Mouse (Mus musculus) 416B (cell line): Measurements from ENCODE around the gene Cd44.

Experiments
- DNase-seq: peaks from one replicate; pipeline ENCODE4 v3.0.0; 2011; ENCODE audit warnings: low read depth

Cd44 gene

DNA sequence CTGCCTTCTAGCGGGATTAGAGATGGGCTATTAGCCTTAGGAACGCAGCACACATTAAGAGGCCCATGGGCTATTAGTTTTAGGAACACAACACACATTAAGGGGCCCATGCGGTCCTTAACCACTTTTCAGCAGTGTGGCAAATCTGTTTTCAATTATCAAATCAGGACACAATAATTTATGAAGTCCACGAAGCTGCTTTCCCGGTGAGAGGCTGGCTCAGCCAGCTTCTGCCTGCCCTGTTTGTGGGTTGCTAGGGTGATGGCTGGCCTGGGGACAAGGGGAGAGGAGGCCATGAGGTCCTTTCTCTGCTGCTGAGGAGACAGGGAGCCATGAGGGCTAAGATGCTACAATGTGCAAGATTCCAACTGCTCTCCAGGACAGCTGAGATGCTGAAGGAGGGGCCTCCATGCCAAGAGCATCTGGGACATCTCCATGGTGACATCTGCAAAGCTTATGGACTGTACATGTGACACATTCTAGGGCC is 81.2 kb downstream of the Cd44 start:
- no peak for DNase-seq

DNA sequence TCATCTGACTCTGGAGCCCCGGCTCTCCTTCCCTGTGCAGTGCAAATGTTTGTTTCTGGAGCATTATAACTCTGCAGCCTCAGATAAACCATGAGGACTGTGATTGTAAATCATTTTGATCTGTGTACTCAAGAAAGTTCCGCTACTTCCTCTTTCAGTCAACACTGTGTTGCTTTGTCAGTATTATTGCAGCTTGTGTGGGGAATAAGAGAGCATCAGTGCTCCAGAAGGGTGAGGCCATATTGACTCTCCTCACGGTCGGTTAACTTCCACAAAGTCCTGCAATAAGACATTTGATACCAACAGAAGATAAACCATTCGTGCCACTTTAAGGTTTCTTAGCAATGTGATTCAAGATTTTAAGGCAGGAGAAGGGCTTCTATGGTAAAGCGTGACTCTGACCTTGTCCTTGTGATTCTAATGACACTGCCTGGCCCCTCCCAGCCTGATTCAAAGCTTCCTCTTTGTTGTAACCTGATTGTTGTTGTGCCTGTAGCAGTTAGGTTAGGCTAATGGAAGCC is 86.1 kb downstream of the Cd44 start:
- DNase-seq: no peak

DNA sequence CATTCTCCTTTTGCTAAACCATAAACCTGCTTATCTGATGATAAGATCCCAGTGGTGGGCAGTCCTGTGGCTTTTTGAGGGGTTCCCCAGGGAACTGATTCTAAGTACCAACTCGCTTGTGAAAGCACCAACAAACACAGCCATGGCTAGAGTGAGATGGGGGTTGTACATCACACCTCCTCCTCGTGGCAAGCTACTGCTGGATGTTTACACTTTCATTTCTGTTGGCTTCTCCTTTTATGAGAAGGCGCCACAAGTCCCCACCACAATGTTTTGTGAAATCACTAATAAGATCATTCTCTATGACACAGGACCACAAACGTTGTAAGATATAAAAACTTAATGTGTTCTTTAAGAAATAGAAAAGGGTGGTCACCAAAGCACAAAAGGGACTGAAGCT is 88.7 kb downstream of the Cd44 start:
- no peak for DNase-seq

DNA sequence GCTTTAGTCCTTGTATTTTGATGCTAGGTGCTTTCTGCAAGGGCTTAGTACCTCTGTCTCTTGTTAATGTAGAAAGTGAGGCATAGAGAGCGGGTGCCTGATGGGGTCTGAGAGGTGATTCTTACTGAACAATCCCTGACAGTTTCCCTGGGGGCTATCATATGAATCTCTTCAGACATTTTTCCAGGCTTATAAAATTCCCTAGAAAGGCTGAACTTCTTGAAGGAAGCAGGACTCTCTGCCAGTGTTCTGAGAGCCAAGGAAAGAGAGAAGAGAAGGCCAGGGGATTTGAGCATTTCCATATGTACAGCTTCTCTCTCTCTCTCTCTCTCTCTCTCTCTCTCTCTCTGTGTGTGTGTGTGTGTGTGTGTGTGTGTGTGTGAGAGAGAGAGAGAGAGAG is 92.0 kb downstream of the Cd44 start:
- DNase-seq: no peak

DNA sequence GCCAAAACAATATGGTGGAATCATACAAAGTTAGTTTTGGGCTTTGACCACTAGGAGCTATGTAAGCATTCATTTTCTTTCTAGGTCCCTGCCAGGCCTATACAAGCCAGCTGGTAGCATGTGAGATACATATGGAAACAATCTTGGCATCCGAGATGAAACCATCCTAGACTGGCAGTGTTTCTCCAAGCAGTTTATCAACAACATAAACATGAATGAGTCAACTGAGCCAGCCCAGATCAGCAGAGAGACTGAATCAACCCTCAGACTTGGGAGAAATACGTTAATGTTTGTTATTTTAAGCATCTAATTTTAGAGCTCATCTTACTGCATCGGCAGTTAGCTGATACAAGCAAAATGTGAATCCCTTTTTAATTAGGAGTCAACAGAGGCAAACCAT is 93.8 kb downstream of the Cd44 start:
- DNase-seq: no peak

DNA sequence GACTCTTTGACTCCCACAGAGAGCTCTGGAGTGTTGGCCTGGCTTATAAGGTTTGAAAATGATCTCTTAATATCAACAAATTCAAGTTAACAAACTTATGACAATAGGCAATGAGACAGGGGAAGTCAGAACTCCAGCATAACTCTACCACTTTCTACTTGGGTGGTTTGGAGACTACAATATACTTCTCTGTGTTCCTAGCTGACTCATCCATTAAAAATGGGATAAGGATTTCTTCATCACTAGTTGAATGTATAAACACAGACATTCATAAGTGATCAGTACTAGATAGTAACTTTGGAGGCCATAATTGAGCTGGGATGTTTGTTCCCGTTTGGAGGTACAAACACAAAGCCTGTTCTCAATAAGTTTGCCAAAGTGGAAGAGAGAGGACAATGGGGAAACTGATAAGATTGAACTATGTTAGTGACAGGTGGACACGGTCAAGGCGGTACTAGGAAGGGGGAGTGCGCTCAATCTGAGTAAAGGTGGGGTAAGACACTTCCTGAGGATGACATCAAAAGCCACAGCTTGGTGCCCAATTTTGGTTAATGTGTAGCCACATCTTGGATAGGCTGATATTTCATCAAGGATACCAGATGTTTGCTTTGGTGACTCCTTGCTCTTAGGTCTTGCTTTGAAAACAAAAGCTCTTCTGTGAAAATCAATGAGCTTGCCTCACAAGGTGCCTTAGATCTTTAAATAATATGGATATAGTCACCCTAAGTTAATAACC is 95.5 kb downstream of the Cd44 start:
- no peak for DNase-seq

DNA sequence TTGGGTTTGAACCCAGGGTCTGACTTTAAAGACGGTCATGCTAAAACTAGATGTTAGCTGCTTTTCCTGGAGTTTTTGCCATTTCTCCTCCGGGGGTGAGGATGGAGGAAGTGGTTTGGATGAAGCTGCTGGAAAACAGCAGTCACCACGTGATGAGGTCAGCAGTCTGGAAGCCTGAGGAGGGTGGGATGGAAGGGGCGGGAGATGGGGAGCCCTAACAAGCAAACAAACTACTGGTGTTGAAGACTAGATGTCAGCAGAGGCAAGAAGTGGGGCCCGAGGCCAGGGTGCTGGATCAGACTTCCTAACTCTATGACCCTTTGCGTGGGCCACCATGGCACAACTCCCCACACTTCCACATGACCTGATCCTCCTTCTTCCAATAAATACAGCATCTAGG is 96.2 kb downstream of the Cd44 start:
- no peak for DNase-seq

DNA sequence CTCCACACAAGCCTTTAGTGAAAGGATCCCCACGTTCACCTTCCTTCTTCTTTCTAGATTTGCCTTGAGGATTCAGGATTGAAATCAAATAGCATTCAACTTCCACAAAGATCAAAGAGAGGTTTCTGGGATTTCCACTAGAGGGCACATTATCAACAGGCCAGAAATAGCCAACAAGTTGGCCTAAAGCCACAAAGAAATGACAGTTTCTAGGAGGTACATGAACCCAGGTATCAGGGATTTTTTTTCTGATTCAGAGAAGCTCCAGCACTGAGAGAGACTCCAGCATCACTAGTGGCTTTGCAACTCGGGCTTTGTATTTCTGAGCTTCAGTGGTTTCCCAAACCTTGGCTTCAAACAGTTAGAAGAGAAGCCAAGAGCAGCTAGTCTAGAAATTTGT is 97.4 kb downstream of the Cd44 start:
- peak; percentile 49 for DNase-seq

DNA sequence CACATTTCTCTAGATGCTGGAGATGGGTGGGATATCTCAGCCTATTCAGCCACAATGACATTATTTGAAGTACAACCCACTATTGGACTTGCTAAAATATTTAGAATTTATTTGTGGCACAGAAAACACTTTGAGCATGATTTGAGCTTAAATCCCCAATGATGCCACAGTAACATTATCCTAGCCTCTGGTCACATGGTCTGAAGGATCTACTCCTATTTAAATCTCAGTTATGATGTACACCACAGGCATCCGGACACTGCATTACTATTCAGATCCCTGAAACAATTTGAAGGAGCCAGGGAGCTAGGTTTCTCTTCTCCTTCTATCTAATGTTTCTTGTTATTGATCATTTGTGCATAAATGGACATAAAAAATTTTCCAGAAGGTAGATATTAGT is 99.6 kb downstream of the Cd44 start:
- DNase-seq: no peak

DNA sequence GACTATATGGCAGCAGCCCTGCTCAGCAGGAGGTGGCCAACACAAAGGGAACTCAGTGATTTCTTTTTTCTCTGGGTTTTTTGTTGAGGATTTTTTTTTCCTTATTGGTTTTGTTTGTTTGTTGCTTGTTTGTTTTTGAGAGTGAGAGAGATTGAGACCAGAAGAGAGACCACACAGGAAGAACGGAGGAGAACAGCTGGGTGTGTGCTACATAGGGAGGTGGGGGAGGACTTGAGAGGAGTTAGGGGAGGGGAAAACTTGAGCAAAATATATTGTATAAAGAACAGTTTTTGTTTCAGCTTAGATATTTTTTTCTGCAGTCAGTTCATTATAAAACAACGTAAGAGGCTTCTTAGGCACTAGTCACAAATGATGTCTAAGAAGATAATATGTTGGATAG is 103.3 kb downstream of the Cd44 start:
- DNase-seq: no peak

DNA sequence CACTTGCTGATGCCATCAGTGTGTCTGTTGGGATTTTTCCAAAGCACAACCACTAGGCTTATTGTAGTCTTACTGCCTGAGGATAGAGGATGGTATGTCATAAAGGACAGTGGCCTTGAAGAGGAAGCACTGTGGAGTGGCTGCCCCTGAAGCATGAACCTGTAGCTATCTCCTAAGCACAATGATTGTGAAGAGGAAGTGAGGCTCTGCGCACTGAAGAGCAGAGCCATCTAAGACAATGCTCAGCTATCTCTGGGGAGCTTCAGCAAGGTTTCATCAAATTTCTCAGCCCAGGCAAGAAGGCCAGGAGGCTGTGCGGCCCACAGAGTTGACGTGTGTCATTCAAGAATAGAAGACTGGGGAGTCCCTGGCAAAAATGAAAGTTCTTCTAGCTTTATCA is 106.4 kb downstream of the Cd44 start:
- no peak for DNase-seq

DNA sequence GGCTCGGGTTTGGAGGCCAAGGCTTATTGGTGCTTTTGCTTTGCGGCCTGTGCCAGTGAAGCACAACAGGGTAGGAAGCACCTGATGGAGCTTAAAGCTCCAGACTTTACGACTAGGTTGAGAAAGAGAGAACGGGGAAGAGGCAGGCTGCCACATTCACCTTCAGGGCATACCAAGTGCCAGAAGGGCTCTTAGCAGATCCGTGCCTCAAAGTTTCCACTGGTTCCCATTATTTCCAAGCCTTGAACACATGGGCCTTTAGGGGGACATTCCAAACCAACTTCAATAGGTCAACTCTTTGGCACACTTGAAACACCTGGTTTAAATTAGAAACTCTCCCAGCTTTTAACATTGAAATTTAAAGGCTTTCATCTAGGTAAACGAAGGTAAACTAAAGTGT is 108.7 kb downstream of the Cd44 start:
- DNase-seq: no peak

DNA sequence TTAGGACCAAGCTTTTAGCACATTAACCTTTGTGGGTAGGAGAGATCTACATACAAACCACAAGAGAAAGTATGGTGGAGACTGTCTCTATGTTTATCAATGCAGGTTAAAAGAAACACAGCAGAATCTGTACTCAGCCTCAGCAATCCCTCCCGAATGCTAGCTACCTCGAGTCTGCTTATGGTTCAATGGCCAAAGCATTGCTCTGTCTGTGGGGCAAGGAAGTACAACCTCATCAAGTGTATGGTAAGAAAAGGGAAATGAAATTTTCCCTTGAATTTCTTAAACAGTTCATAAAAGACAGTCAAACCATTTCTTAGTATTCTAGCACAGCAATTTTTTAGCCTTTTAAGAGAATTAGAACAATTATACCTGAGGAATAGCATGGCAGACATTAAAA is 109.8 kb downstream of the Cd44 start:
- no peak for DNase-seq

DNA sequence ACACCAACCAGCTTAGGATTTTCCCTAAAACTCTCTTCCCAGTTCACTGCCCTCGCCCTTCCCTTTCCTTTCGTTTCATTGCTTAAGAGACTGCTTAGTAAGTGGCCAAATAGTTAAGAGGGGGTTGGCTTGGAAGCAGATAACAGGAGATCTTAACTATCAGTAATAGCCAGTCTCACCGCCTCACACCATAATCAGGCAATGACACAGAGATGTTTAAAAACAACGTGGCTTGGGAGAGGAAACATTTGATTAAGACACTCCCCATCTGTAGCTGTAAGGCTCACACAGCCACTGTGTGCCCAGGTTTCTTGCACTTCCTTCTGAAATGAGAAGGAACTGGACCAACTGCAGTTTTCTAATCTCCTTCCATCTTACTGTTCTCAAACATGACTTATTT is 115.8 kb downstream of the Cd44 start:
- no peak for DNase-seq

DNA sequence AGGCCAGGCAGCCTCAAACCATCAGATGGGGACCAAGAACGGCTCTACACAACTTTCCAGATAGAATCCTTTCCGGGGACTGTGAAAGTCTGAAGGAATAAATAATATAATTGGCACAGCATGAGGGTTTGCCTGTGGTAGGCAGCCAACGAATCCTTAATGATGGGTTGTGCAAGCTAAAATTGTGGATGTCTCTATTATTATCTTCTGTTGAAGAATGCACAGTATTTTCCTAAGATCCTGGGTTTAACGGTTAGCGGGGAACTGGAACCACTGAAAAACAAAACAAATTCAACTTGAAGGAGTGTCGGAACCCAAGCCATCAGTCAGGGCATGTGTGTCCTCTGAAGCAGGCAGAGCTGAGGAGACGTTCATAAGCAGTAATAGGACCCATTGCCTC is 118.7 kb downstream of the Cd44 start:
- no peak for DNase-seq

DNA sequence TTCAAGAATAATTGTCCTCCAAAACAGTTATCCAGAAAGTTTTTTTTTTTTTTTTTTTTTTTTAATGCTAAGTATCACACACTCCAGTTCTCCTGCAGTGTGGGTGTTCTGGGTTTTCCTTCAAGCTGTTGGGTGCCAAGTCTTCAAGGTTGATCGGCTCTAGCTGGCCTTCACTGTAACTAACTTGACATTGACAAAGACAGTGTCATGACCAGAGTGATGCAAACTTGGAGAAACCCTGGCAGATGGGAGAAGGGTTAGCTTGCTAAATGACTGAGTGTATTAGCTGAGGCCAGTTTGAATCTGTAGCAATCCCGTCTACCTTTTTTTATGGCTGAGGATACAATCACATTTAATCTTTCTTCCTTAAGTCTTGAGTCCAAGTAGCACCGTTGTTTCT is 123.3 kb downstream of the Cd44 start:
- DNase-seq: no peak

DNA sequence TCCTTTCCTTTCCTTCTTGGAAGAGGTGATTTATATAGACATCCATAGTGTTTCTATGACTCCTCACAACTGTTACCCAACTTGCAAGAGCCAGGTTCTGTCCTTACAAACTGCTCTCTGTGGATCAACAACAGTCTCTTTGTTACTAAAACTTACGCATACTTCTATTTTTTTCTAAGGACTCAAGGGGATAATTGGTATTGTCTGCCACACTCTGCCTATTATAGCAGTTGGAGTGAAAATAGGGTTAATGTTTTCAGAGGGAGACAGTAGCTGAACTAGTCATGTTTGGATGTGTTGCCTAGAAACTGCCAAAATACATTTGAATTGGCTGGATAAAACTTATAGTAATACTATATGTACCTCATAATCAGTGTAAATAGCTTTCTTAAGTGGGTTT is 125.9 kb downstream of the Cd44 start:
- no peak for DNase-seq

DNA sequence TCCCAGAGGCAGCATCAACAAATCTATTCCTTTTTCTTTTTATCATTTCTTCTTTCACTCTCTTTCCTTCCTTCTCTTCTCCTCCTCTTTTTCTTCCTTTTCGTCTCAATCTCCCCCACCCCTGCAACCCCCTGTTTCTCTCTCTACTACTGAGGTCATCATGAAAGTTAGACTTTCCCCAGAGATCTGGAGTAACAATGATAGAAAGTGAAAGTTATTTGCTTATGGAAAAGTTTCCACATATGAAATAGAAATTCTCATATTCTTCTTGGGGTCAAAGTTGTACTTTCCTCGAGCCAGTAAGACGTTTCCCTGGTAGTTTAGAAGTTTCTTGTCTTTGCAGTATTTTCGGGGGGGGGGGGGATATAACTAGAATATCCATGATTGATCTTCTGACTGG is 126.8 kb downstream of the Cd44 start:
- DNase-seq: no peak

DNA sequence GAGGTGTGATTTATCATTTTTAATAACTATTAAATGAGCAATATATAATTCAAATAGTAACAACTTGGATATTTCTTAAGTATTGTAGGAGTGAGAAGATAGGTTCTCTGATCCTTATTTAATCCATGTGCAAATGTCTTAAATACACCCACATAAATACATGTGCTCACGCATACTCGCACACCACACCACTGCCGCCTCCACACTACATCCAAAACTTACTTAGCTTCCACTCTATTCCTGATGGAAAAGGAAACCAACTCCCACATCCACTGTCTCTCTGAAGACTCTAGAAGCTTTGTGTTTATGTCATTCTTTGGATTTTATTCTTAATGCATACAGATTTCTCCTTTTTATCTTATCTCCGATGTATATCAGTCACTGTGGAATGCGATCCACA is 129.2 kb downstream of the Cd44 start:
- no peak for DNase-seq

DNA sequence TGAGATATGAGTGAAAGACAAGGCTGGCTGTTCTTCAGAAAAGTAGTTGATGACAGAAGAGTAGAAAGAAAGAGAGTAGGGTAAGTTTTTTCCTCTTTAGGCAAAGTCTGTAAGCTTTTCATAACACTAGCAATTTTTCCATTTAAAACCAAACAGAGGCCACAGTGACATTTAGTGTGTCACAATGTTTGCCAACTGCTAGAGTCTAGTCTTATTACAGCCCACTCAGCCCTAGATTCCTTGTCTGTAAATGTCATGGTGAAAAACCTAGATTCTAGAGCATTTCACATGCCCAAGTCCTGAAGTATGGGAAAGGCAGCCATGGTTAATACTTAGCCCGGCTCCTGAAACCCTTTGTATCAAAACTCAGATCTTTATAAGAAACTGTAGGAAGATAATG is 130.2 kb downstream of the Cd44 start:
- no peak for DNase-seq

DNA sequence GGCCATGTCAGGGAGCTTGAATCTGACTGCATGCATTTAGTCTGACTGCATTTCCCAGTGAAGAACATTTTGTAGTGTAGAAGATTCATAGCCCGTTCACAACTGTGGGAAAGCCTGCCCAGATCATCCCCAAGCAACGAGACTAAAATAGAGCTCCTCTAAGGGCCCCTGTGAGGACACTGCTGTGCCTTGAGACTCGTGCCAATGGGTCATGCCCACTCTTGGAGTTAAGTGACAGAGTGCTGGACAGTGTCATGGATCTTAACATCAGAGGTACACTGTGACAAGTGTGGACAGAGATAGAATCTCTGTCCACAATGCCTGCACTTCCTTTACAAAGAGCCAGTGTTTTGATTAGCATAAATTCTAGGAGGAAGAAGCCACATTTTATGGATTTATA is 133.2 kb downstream of the Cd44 start:
- DNase-seq: no peak

DNA sequence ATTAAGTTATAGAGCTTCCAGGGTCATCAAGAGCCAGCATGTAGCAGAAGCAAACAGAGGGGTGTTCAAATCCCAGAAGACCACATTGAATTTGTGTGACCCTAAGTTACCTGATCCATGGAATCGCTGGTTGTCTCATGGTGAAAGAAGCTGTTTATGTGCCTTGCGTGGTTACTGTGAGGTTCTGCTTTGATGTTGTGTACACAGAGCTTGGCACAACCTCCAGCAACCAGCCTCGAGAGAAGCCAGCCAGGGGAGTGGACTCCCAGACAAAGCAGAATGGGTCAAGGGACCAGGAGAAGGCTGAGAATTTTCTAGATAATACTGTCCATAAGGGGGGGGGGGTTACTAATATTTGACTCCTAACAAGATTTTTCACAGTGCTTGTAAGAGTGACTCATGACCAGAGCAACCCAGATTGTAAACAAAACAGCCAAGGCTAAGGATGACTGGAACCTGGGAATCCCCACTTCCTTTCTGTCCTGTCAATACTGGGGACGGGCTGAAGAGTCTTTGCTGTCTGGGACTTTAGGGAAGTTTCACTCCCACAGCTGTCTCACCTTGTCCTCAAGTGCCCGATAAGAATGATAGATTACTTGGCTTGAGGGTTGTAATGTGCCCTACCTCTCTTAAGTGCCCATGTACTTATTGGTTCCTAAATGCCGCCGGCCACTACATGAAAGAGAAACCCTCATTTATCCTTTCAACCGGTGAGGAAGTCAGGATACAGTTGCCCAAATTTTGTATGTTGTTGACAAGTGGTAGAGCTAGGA is 136.7 kb downstream of the Cd44 start:
- DNase-seq: no peak

DNA sequence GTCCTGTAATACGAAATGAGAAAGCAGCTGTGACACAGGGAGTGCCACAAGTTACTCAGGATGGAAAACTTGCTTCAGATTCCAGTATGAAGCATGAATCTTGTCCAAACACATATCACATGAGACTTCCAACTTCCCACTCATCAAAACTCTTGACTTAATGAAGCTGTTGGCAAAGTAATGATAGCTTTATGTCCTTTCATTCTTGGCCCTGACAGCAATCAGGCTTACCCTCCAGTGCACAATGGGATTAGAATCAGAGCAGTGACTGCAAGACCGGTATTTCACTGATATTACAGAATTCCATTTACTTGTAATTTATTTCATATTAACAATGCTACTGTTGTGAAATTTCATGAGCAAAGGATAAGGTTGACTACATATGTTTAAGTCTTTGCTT is 137.5 kb downstream of the Cd44 start:
- DNase-seq: no peak

DNA sequence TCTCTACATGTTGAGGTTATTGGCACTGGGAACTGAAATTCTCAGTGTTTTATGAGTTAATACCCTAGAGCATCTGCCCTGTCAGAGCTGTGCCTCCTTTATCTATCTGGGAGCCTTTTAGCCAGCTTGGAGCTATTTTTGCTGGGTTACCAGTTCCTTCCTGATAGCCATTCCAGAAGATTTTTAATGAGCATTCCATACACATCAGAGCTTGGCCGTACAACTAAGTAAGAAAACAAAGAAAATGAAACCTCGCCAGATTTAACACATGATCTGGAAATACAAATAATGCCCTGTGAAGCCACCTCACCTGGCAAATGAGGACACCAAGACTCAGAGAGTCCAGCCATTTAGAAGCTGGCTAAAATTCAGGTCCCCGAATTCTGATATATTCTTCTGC is 138.3 kb downstream of the Cd44 start:
- DNase-seq: no peak
